Comparison of ENCODE assay signal across 8 mouse cellular contexts in the genomic region with DNA sequence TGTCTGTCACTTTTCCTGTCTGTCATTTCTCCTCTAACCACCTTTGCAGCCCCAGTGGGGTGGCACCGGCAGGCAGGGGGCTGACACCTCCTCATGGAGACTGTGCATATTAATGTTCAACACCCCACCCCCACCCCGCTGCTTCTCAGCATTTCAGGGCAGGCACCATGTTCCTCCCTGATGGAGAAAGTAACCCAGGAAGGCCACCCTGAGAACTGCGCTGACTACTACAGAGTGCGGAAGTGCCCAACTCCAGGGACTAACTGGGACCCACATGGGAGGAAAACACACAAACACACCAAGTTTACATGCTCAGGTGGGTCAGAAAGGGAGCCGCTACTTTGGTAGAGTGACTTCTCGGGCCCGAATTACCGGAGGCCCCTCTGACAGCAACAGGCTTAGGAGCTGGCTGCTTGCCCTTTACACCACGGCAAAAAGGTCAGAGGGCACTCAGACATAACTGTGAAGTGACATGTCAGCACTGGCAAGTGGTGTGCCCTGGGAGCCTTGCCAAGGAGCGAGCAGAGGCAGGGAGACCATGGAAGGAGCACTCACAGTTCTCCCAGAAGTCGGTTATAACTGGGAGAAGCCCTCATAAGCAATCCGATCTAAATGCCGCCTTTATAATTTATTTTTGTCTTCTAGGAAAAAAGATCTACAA. TPM values are rescaled to one million over a fixed set of nuclear protein-coding genes. Genes with fewer than 3 reads are reported as not detected.
DNase-seq lines count a peak whose midpoint lies in the region; ATAC-seq lines count a peak whose summit lies in the region.

No protein-coding gene starts in this region.

- ATAC-seq in megakaryocyte progenitor cell, adult 5-6 weeks (replicated peaks; ENCODE audit: poor library complexity), result no peak

- DNase-seq in cerebellum, adult 9-11 months, result peak; percentile 14
- DNase-seq in cerebellum, postnatal 36 days, result no peak
- DNase-seq in ovary, postnatal 36 days (ENCODE audit: low spot score), result peak; percentile 34
- DNase-seq in ovary, adult 18-20 months (ENCODE audit: low spot score), result no peak
- DNase-seq in heart, postnatal 4 days, result peak; percentile 89
- DNase-seq in lung, postnatal 25 days (ENCODE audit: low spot score), result peak; percentile 67
- no peak for DNase-seq in thymus, postnatal 0 days (ENCODE audit: low spot score)

RNA-seq across cellular contexts. Expression of gene Smyd2, which starts 11.3 kb away (rescaled TPM):
- total RNA-seq in heart, postnatal 4 days (2021), result 100 to 1,000 TPM; 192 to 202 TPM
- total RNA-seq in megakaryocyte progenitor cell, adult 5-6 weeks (2015), result 88.9 and 94.8 TPM in 2 replicates
- 99.6 and 139 TPM in 2 replicates for total RNA-seq in megakaryocyte progenitor cell, adult 5-6 weeks (2017)
- polyA plus RNA-seq in thymus, postnatal 0 days (2015; fragmentation: Nextera tagmentation; extraction: Ambion mirVana), result 64.7 and 64.9 TPM in 2 replicates

Comparison
In these comparisons a context has a peak if more than half of its experiments do, and no peak if none do; other contexts are left out.
1. DNase-seq: peak in cerebellum, adult 9-11 months (single experiment), ovary, postnatal 36 days (single experiment), heart, postnatal 4 days (single experiment) and lung, postnatal 25 days (single experiment); none in cerebellum, postnatal 36 days (0 of 2), ovary, adult 18-20 months (single experiment) and thymus, postnatal 0 days (single experiment).